Comparison of ENCODE assay signal across 8 mouse cellular contexts in the genomic region with DNA sequence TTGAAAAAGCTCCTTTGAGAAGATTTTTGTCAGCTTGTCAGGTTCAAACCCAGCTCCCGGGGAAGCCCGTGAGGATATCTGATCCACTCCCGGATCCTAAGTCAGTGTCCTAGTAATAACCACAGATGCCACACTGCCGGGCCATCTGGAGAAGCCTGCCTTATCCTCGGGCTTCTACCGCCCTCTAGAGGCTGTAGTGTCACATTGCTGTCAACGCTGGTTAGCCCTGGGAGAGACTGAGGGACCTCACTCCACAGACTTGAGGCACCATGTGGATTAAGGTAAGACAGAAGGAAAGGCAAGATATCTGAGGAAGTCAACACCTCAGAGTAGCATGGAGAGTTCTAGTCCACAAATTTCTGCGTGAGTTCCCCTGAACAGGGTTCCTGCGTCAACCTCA.
A peak's percentile ranks its signal among the peaks of the same experiment; 100 is the strongest.
DNase-seq lines count a peak whose midpoint lies in the region; ATAC-seq lines count a peak whose summit lies in the region.

No protein-coding gene starts in this region.

- H3K9ac ChIP-seq in hindbrain, embryonic 14.5 days: no peak overlapping the region

- no peak overlapping the region for H3K4me3 ChIP-seq in hindbrain, embryonic 14.5 days (replicated peaks; ENCODE audit: low read length)

- H3K4me2 ChIP-seq in hindbrain, embryonic 14.5 days (replicated peaks): no peak overlapping the region

- H3K27me3 ChIP-seq in hindbrain, embryonic 14.5 days (ENCODE audit: control insufficient read depth, insufficient read depth, low read length): no peaks in the 10 kb centered on the region

- WGBS in hindbrain, embryonic 14.5 days: 9% methylated on average over 9 of the region's 9 CpGs

- DNase-seq in T-cell, adult 2 months (ENCODE audit: low spot score): peak; percentile 72
- peak; percentile 91 to 94 for DNase-seq in cerebellum, postnatal 10 days
- peak; percentile 80 to 82 for DNase-seq in frontal cortex, postnatal 36 days (ENCODE audit: low spot score in 2 of 2)
- DNase-seq in hindbrain, embryonic 14.5 days (ENCODE audit: low spot score): peak; percentile 96
- DNase-seq in layer of hippocampus, postnatal 14 days (ENCODE audit: low spot score in 2 of 2): peak; percentile 82 to 93
- peak; percentile 81 for DNase-seq in lung, postnatal 36 days
- DNase-seq in right cerebral cortex, adult 18-20 months: peak; percentile 84
- DNase-seq in urinary bladder, postnatal 25 days (ENCODE audit: low spot score): peak; percentile 56

- H3K27ac ChIP-seq in hindbrain, embryonic 14.5 days: no peak overlapping the region

- peak; percentile 88 for ATAC-seq in hindbrain, embryonic 14.5 days (ENCODE audit: low FRiP score)

- no peaks in the 10 kb centered on the region for H3K4me1 ChIP-seq in hindbrain, embryonic 14.5 days (replicated peaks; ENCODE audit: control insufficient read depth, insufficient read depth, low read length)

- H3K36me3 ChIP-seq in hindbrain, embryonic 14.5 days (replicated peaks; ENCODE audit: control insufficient read depth, insufficient read depth): no peaks in the 10 kb centered on the region

- H3K9me3 ChIP-seq in hindbrain, embryonic 14.5 days (ENCODE audit: control insufficient read depth, low read length): no peaks in the 10 kb centered on the region
